Mouse (Mus musculus) C2C12 (cell line): Measurements from ENCODE around the gene Abr.

ENCODE experiments used
- CEBPB ChIP-seq: IDR thresholded peaks from one replicate; pipeline ENCODE4 v1.6.1; 2011; ENCODE audit warnings: low read depth, mild to moderate bottlenecking, control low read depth, moderate library complexity
- CTCF ChIP-seq: IDR thresholded peaks from one replicate; pipeline ENCODE4 v1.5.1; 2011; ENCODE audit not compliant: control insufficient read depth, insufficient read depth, insufficient read length
- USF1 ChIP-seq: IDR thresholded peaks from one replicate; pipeline ENCODE4 v1.6.1; 2011; ENCODE audit warnings: low read depth, mild to moderate bottlenecking, control low read depth, moderate library complexity

DNA sequence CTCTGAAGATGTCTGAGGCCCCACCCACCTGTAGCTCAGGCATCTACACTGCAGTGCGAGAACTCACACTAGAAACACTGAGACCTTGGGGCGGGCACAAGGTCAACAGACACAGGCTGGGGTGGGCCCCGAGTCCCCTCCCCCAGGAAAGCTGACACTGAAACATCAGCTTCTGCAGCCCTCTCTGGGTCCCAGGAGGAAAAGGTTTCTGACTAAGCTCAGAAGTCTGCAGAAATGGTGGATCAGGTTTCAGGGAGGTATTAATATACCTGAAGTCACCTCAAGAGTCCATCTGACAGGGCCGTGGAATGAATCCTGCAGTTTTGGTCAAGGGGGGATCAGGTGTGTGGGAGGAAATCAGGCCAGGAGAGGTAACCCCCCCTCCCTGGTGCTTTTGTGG lies 156.2 kb downstream of the Abr start:
- no peak for TF ChIP-seq CTCF
- TF ChIP-seq USF1: no peak
- TF ChIP-seq CEBPB: no peak
